Mouse (Mus musculus) E14TG2a.4 (cell line): ENCODE data around the gene Sec22b.

Experiments
- CTCF ChIP-seq: conservative IDR thresholded peaks from 2 replicates; pipeline ENCODE4 v1.5.1; 2014; ENCODE audit warnings: low read length
- NANOG ChIP-seq: IDR thresholded peaks from 2 replicates; pipeline ENCODE4 v1.6.1; 2014; ENCODE audit warnings: borderline replicate concordance, low read length, mixed read lengths
- POU5F1 ChIP-seq: IDR thresholded peaks from 2 replicates; pipeline ENCODE4 v1.6.1; 2014; ENCODE audit warnings: low read length, borderline replicate concordance

- TF ChIP-seq CTCF, result no peak
- TF ChIP-seq NANOG, result no peak
- no peak for TF ChIP-seq POU5F1
Measured at GRCm38 (mm10) chr3:97967627-97968026, 66.6 kb downstream of the Sec22b start.
